Mouse (Mus musculus): ENCODE data around the gene Hivep3. TPM values are rescaled to one million over a fixed set of nuclear protein-coding genes. Genes with fewer than 3 reads are reported as not detected.

Hivep3 gene
- total RNA-seq, 1 experiment from 2014 or later = 8.5 TPM

DNA sequence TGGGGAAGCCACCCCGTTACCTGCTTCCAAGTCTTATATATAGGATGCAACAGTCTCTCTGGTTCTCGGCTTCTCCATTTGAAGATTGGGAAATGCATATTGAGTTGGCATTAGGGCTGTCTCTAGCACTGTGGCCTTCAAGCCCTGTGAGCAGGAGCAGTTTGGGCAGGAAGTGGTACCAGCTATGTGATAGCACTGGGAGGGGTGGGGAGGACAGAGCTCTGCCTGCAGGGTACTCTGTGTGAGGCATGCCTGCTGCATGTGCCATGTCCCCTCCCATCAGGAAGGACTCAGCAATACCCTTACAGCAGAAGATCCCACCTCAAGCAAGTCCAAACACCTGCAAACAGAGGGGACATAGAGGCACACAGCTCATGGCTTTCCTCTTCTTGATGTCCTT, 142.0 kb downstream of the Hivep3 start:
- DNase-seq = no peak

DNA sequence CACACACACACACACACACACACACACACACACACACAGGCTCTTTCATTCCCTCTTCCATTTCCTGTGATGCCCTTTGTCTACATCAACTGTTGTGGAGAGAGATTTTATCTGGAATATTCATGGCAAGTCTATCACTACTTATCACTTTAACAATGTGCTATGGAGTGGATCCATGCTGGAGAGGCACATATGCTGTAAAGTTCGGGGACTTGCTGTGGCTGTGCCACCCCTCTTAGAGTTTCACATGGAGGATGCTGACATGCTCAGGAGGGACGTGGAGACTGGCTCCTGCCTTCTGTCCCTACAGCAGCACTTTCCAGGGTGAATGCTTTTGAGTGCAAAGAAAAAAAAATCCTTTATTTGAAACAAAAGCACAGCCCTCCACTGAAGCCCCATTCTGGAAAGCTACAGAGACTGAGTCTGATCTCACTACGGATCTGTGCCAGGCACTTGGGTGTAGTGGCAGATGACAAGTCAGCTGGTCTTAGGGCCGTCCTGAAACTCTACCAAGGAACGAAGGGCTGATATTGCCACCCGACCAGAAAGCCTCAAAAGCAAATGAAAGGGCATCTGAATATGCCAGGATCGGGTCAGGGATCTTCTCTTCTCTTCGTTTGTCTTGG, 143.1 kb downstream of the Hivep3 start:
- no peak for DNase-seq

DNA sequence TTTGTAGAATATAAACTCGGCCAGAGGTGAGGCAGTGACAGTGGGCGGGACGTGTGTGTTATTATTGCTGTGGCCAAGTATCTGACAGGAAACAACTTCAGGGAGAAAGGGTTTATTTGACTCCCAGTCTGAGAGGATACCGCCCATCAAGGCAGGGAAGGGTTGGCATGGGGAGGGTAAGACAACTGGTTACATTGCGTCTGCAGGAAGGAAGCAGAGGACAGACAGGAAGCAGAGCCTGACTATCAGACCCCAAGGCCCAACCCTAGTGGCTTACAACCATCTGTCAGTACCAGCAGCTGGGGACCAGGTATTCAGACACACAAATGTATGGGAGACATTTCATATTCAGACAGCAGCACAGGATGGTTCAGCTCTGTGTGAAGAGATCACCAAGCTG, 144.6 kb downstream of the Hivep3 start:
- no peak for DNase-seq

DNA sequence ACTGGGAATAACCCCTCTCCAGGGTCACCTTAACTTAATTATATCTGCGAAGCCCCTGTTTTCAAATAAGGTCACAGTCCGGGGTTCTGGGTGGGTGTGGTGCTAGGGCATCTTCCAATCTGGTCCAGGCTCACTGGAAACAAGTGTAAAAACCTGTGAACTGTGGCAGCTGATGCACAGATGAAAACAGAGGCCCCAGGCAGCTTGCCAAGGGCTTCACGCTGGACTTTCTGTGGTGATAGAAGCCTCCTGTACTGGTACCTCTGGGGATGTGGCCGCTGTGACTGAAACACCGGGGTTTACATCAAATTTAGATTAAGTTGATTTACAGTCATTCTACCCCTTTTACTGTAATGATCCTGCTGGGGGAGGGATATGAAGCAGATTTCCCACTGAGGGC, 146.1 kb downstream of the Hivep3 start:
- no peak for DNase-seq

DNA sequence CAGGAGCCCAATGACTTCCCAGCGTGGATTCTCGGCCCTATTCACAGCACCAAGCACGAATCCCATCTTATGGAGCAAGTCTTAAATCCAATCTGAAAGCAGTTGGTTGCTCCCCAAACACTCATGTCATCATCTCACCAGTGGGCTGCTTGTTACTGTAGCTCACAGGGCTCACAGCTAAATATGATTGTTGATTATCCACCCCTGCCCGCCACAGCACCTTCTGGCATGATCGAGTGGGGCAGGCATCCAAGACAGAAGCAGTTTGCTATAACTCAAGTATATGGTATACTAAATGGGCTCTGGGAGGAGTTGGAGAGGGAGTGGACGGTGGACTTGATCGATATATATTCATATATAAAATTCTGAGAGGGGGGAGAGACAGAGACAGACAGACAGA, 146.7 kb downstream of the Hivep3 start:
- no peak for DNase-seq

DNA sequence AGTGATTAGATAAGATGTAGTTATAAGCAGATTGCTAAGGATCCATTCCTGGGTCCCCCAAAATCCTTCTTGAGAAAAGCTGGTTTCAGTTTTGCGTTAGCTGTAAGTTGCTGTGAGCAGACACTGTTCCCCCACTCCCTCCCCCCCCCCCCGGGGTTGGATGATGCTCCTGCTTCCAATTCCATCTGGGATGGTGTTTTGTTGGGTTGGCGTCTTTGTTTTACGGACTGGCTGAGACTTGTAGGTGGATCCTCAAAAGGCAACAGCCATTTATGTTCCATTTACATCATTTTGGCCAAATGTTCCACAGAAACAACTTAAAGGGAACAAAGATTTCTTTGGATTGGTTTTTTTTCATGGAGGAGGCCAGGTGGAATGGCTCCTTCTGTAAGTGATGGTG, 147.7 kb downstream of the Hivep3 start:
- no peak for DNase-seq

DNA sequence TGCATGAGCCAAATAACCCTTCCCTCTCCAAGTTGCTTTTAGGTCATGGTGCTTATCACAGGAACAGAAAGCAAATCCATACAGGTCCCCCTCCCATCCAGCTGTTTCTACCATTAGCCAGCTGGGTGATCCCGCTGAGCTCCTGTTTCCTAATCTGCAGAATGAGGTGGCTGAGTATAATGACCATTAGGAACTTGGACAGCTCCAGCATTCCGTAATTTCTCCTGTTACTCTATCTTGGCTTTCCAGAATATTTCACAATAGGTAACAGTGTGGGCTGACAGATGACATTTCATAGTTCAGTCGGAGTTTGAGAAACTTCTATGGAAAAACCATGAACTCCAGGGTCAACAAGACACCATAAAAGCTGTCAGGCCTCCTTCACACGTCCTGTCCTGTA, 148.8 kb downstream of the Hivep3 start:
- no peak for DNase-seq

DNA sequence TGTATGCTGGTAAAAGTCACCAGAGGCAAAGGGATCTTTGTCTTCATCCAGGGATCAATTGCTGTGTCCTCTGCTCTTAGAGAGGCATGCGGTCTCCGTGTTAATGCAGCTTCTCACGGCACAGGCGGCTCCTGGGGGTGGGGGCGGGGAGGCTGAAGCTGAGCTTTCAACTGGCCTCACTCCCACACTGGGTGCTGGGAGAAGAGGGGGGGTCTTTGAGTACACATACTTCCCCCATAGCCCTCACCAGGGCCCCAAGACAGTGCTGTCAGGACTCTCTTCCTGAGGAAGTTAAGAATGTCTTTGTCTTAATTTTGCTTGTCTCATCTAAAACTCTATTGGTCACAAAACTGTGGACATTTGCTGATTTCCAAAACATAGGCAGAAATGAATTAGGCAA, 149.2 kb downstream of the Hivep3 start:
- DNase-seq = no peak

DNA sequence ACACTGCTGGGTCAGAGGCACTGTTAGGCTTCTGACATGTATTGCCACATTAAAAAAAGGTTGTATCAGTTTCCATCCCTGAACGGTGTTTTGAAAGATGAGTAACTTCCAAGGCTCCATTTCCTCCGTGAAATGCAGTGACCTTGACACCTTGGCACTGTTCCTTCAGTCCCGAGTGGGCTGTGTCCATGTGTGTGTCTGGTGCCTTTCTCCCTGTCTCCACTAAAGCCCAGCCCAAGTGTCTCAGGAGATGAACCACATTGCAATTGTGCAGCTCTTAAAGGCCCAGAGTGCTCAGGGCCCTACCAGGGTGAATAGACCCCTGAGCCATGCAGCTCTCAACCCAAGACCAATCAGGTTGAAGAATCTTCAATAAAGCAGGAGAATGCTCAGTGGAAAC, 153.0 kb downstream of the Hivep3 start:
- DNase-seq = no peak

DNA sequence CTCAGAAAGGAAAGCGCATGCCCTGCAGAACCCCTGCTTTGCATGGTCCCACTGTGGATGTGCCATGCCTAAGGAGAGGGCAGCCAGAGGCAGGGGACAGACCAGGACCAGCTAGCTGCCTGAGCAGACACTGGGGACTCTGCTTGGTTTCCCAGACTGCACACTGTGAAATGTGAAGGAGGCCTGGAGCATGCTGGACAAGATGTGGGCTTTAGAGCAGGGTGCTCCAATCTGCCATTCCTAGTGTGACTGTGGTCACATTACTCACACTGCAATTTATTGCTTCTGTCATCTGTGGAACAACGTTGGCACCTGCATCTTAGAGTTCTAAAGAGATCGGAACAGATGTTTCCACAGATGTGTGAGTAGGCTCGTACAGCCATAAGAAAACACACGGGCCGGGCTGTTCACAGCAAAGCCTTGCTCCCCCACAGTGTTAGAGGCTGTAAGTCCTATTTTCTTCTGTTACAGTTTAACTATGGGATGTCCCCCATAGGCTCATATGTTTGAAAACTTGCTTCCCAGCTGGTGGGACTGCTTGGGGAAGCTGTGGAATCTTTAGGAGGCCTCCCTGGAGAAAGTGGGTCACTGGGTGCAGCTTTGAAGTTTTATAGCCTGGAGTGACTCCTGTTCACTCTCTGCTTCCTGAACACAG, 154.1 kb downstream of the Hivep3 start:
- no peak for DNase-seq

DNA sequence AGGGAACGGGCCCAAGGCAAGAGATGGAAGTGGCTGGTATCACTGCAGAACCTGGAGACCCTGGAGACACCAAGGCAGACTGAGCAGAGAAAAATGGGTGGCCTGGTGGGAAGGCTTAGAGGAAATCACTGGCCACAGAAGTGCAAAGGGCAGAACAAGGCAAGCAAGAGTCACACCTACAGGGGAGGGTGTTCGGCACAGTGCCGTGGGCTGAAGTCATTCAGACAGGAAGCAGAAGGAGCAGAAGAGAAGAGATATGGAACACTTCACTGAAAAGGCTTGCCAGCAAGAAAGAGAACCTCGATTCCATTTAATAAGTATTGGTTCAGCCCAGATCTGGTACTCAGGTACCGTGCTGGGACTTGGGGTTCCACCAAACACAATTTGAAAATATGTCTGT, 156.2 kb downstream of the Hivep3 start:
- DNase-seq = no peak

DNA sequence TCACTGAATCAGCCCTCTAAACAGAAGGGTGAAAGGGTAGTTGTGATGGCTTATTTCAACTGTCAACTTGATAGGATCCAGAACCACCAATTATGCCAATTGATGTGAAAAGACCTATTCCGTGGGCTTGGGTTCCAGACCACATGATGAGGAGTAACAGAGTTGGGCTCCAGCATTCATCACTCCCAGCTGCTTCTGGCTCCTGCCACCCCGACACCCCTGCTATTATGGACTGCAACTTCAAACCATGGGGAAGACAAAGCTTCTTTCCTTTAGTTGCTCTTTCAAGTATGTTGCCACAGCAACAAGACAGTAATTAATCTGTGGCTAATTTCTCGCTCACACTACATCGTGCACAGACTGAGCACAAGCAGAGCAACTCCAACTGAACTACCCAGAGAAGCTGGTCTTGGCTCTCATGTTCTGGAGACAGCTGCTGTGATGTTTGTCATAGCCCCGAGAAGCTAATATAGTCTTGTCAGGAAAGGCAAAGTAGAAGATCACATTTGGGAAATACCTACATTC, 159.7 kb downstream of the Hivep3 start:
- no peak for DNase-seq

DNA sequence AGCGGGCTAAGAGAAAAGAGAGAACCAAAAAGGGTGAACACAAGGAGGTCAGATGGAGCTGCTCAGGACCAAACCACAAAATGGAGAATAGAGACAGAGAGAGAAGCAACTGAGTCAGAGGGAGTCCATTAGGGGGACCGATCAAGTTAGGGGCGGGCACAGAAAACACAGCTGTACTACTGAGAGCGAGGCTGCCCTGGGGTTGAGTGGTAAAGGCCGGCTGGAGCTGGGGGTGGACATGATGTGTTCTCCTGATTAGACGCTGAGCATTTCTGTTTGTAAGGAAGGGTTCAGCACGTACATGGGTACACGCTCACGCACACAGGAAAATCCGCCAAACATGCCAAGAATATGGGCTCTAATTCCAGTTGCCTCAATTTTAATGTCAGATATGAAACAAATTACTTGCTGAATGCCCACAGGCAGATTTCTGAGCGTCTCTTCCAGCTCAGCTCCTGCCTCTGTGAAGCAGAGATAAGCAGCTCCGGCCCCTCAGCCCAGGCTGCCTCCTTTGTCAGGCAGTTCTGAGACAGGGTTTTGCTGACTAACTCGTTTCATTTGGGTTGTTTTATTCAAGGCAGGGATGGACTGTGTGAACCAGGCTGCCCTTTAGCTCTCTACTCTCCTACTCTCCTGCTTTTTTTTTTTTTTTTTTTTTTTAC, 161.3 kb downstream of the Hivep3 start:
- no peak for DNase-seq

DNA sequence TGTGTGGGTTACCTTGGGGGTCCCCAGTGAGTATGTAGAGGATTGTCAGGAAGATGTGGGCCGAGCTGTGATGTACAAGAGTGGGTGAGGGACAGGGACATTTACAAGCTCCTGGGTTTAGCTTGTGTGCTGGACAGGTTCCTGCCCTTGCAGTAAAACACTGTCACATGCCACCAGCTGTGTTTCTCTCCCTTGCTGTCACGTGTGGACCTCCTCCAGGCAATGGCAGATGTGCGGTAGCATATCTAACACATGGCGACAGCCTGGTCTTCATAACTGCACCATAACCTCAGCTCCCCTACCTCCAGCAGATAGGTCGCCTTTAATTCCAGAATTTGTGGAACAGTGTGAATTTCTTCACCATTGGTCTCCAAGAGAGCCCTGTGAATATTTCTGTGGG, 161.9 kb downstream of the Hivep3 start:
- no peak for DNase-seq

DNA sequence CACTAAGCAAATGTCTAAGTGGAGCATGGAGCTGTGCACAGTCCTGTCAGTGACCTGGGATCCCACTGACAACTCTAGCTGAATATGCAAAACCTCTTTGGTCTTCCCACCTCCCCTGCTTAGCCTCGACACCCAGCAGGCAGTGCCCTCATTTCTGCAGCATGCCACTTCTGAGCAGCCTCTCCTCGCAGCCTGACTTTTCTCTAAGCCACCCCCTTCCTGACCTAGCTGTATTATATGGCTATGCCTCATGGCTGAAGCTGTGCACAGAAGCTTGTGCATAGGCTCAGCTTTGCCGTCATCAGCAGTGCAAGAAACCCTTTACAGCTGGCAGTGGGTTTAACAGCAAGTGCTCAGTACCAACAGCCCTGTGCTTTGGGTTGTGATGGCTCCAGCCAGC, 163.0 kb downstream of the Hivep3 start:
- no peak for DNase-seq

DNA sequence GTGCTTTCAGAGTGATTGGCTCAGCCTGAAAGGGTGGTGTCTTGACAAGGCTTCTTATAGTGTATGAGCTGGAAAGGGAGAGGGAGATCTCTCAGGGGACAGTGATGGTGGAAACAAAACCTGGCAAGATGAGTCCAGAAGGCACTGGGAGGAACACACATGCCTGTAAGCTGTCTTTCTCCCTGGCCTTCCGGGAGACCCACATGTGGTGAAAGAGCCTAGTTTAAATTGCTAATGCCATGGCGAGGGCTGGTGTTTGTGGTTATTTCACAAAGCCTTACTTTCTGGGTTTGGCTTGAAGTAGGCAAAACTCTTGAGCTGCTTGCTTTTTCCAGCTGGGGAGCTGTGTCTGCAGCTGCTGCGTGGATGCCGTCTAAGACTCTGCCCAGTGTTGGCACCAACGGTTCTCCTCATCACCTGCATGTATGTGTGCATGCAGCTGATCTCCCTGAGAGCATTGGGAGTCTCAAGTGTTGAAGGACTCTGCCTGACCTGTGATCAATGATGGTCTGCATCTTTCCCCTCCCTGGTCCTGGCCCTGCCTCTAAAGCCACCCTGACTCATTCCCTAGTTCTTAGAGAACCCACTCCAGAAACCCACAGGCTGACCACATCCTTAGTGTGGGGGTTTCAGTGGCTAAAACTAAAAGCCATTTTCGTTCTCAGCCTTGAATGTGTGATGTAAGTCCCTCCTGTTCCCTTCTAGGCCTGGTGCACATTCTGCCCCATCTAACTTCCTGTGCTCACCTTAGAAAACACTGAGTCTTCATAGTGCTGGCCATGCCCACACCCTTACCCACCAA, 163.7 kb downstream of the Hivep3 start:
- DNase-seq = no peak

DNA sequence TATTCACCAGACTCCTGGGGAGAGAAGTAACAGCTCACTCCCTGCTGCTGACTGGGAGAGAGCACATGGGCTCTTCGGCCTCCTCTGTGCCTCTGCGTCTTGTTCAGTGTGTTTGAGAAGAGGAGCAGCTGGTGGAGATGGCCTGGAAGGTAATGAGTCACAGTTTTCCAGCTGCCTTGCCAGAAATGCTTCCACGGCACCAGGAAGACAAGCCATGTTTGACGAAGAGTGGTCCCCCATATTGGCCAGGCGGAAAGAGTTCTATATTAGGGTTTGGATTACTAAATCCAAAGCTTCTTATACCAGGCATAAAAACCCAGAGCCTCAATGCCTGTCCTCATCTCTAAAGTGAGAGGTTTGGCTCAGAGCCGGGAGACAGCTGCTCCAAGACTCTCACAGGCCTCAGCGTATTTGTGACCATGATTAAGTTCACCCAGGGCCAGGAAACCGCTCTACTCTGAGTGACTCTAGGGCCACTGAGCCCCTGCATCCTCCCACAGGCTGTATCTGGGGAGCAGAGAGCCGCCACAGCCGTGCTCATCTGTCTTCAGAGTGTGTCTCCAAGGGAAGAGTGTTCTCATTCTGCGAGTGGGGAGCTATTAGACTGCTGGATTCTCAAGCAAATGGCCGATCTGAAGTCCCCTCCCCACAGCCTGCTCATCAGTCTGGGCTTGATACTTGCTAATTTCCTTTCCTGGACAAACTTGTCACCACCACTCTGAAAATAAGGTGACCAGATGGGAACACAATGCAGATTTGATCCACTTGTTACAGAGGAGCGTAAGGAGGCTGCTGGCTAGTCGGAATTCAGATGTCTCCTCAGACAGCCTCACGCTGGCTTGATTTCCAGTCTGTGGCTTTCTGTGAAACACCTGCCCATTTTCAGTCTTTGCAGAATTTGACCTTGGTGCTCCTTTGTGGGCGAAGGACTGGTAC, 168.2 kb downstream of the Hivep3 start:
- no peak for DNase-seq

DNA sequence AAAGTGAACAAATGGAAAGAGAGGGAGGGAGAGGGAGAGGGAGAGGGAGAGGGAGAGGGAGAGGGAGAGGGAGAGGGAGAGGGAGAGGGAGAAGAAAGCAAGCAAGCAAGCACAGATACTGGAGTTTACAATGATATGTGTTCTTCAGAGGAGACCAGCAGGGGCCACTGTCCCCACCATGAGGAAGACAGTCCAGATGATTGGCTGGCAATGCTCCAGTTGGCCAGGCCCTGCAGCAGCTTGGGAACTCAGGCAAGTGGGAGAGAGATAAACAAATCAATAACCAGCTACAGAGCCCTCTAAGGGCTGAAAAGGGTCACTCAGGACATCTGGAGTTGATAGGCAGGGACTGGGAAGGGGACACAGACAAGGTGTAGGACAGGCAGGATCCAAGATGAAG, 169.7 kb downstream of the Hivep3 start:
- no peak for DNase-seq

DNA sequence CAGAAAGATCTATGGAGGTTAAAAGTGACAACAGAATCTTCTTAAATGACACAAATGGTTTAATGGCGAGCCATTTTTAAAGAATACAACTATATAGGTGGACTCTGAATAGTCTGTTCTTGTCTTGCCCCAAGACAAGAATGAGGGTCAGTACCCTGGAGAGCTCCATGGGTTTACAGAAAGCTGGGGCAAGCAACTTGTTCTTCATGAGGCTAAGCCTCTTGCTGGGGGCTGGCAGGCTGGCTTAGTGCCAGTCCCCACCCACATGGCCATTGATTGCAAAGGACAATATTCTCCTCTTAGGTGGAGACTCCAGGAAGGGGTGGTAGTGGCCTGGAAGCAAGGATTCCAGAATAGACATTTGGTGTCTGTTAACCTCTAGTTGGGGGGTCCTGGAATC, 170.2 kb downstream of the Hivep3 start:
- no peak for DNase-seq

DNA sequence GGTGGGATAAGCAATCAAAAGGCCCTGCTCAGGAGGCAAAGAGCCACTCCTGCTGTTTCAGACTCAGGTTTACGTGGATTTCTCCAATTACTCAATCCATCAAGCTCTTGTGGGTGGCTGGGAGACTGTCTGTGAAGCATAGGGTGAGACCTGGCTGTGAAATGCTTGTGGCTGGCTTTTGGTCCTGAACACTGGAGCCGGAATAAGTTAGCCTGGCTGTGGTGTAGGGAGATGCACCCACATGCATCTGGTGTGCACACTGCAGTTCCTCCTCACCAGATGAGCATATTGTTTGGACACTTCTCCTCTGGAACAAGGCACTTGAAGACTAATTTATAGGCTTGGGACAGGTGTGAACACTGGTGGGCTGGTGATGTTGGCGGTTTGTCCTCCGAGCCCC, 170.7 kb downstream of the Hivep3 start:
- no peak for DNase-seq

DNA sequence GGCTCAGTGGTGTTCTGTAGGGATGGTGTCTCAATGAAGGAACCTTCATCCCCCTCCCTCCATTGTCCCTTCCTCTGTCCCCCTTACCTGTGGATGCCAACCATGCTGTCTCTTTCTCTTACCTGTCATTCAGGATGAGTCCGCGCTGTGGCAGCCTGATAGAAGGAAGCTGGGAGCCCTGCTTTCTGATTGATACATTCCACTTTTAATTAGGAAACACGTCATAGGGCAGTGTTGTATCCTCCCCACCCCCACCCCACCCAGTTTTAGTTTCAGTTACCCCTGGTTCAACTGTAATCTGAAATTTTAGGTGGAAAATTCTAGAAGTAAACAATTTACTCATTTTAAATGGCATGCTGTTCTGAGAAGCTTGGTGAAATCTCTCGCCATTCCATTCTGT, 173.5 kb downstream of the Hivep3 start:
- no peak for DNase-seq
